Mouse (Mus musculus) olfactory bulb, adult 2 months (tissue): ENCODE measurements at regions not wholly inside any gene's neighbourhood (a gene's known extent, or its start where the extent isn't known, plus 50 kb on each side); places are given as distances from the start of the nearest gene placed in this dataset.

Experiments
- CTCF ChIP-seq: fragments of 200-500 bp; IDR thresholded peaks from 2 replicates; pipeline ENCODE4 v1.5.1; 2012; ENCODE audit warnings: low read depth, mild to moderate bottlenecking, low read length, moderate library complexity; ENCODE audit not compliant: insufficient read depth
- POLR2A ChIP-seq: fragments of 200-500 bp; IDR thresholded peaks from 2 replicates; pipeline ENCODE4 v1.6.1; 2012; ENCODE audit warnings: mild to moderate bottlenecking, low read depth, low read length, moderate library complexity; ENCODE audit not compliant: insufficient read depth

DNA sequence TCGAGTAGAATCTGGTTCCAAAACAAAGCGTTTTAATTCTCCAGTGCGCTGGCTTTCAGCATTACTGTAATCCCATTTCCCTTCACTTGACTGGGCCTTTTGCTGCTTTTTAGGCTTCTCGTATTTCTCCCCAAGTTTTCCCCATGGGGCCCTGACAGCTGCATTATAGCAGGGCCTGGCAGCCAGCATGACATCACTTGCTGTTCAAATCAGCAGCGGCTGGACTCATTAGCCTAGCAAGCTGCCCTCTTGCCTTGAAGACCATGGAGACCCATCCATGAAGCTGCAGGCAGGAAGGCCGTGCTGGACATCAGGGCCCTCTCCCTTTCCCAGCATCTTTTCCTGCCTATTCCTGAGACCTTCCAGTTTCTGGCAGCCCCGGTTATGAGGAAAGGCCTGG lies 249.8 kb upstream of the Cadm1 start:
- no peak for TF ChIP-seq CTCF
- no peak for TF ChIP-seq POLR2A
